Mouse (Mus musculus) right cerebral cortex, postnatal 14 days (tissue): ENCODE measurements around the gene Shroom1.
"Not testable (repeated sequence)": the region's sequence is repeated elsewhere in the genome, so short reads cannot be mapped to it uniquely, and the experiment has no call there.

Source experiments
- DNase-seq: peaks from one replicate; pipeline ENCODE4 v3.0.0; 2022

Shroom1 gene

GRCm38 (mm10) chr11:53456474-53457371, at the start of gene Shroom1, which contains the start of gene Gm10447:
TSS of gene Shroom1 (plus strand) at chr11:53457205.
TSS of gene Gm10447 (minus strand) at chr11:53457110.
- DNase-seq: no peak

- DNase-seq: no peak
These were observed 45.3 kb upstream of the Shroom1 start for GRCm38 (mm10) chr11:53411738-53412137.

DNA sequence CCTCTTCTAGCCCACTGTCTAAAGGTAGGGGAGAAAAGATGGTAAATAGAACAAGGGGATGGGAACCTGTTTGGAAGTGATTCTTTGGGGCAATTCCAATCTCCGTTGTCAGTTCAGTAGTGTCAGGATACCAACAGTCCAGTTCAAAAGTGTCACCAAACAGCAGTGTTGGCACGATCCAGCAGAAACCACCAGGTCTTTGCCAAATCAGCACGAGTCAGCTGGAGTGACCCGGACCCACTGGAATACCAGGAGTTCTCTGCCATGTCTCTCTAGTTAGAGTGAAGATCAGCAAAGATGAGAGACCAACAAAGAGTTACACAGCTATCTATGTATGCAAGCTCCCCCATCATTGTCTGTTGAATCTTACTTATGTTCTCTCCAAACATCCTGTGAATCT, 43.1 kb upstream of the Shroom1 start:
- DNase-seq: no peak

DNA sequence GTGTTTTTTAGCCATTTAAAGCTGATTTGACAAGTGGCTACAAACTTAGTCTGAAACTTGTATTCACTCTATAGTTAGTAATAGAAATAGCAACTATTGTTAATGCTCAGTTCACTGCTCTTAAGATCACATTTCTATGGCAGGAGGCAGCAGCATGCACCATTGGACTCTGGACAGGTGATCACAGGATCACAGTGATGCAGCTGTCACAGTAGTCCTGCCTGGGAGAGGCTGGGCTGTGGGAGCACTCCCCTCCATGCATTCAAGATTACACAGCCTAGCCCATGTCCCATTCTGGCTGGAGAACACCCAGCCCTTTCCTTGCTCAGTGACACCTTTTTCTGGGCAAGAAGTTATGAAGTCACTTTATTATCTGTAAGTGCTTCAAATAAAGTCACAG, 39.0 kb upstream of the Shroom1 start:
- no peak for DNase-seq

GRCm38 (mm10) chr11:53423036-53423435, 34.0 kb upstream of the Shroom1 start, which contains the start of gene Leap2:
TSS of gene Leap2 (minus strand) at chr11:53423170.
- DNase-seq: no peak

GRCm38 (mm10) chr11:53424826-53425225, 32.2 kb upstream of the Shroom1 start:
- peak; percentile 55 for DNase-seq

- DNase-seq: peak; percentile 28
These were observed 31.8 kb upstream of the Shroom1 start for GRCm38 (mm10) chr11:53425251-53425650.

- DNase-seq: no peak
These were observed 31.2 kb upstream of the Shroom1 start for GRCm38 (mm10) chr11:53425711-53426255.

GRCm38 (mm10) chr11:53426914-53427313, 30.1 kb upstream of the Shroom1 start:
- not testable (repeated sequence) for DNase-seq

- no peak for DNase-seq
These were observed 28.9 kb upstream of the Shroom1 start for GRCm38 (mm10) chr11:53427993-53428715.

- no peak for DNase-seq
These were observed 28.3 kb upstream of the Shroom1 start for GRCm38 (mm10) chr11:53428716-53429057.

GRCm38 (mm10) chr11:53429182-53429581, 27.8 kb upstream of the Shroom1 start:
- no peak for DNase-seq

GRCm38 (mm10) chr11:53430300-53430669, 26.7 kb upstream of the Shroom1 start:
- DNase-seq: no peak

- DNase-seq: peak; percentile 99
These were observed 26.2 kb upstream of the Shroom1 start, which contains the start of the genes Uqcrq and Gdf9 for GRCm38 (mm10) chr11:53430670-53431346. TSS of gene Uqcrq (minus strand) at chr11:53430831. TSS of gene Gdf9 (plus strand) at chr11:53431023.

- DNase-seq: no peak
These were observed 25.5 kb upstream of the Shroom1 start for GRCm38 (mm10) chr11:53431347-53432056.

DNA sequence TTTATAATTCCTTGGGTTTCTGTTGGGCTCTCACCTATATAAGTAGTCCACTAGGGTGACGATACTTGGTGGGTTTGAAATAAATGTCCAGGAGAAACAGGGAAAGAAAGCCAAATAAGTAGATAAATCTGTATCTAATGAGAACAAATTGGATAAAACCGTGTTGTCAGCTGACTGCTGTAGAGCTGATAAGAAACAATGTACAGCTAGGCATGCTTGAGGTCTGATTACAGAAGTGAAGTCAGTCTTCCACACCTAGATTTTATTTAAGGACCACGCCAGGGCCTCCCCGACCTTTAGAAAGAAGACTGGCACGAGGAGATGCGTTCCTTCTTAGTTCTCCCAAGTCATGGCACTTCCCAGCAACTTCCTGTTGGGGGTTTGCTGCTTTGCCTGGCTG, 23.9 kb upstream of the Shroom1 start:
- DNase-seq: no peak

DNA sequence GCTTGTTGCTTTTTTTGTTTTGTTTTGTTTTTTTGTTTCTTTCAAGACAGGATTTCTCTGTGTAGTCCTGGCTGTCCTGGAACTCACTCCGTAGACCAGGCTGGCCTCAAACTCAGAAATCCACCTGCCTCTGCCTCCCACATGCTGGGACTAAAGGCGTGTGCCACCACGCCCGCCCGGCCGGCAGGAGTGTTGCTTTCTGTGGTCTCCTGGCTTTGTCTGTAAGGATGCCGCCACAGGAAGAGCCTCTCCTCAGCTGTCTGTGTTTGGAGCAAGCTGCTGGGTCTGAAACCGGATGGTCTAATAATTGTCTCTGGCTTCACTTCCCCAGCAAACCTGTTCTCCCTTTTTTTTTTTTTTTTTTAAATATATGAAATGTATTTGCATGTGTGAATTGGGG, 21.5 kb upstream of the Shroom1 start:
- DNase-seq: no peak

DNA sequence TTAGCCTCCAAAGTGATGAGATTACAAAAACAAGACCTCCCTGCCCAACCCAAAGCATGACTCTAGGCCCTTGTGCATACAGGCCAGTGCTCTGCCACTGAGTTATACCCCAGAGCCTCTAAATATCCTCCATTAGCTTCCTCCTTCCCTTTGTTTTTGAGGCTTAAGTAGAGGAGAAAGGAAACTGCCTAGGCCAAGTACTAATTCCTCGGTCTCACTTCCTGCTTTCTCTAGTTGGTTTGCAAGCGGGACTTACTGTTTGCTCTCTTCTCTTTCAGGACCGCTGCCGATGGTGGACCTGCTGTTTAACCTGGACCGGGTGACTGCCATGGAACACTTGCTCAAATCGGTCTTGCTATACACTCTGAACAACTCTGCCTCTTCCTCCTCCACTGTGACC, 20.7 kb upstream of the Shroom1 start:
- no peak for DNase-seq

DNA sequence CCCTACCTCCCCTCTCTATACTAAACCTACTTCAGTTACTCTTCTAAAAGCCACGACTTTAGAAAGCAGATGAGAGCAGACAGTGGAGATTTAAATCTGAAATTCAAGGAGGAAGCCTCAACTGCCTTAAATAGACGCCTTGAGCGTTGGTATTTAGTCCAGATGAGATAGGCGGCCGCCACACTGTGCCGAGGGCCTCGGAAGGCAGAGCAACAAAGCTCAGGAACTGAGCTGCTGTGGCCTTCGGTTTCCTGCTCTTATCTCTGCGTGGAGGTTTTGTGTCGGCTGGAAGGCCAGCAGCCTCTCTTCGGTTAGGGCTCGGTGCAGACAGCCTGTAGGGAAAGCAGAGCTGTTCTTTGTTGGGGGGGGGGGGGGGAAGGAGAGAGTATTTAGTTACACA, 15.1 kb upstream of the Shroom1 start:
- DNase-seq: no peak

DNA sequence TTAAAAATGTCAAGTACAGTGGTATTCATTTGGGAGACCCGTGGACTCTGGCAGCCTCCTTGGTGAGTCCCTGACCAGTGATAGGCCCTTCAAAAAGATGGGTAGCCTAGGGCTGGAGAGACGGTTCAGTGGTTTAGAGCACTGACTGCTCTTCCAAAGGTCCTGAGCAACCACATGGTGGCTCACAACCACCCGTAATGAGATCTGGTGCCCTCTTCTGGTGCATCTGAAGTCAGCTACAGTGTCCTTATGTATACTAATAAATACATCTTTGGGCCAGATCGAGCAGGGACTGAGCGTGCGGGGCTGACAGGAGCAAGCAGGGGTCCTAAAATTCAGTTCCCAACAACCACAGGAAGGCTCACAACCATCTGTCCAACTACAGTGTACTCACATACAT, 13.1 kb upstream of the Shroom1 start:
- no peak for DNase-seq

- DNase-seq: no peak
These were observed 11.4 kb upstream of the Shroom1 start for GRCm38 (mm10) chr11:53445562-53445961.

GRCm38 (mm10) chr11:53446183-53446582, 10.8 kb upstream of the Shroom1 start:
- DNase-seq: no peak
